In genomic region chr9:14456320-14456719, GRCm38 (mm10) we compare ENCODE assay signal across 26 mouse cellular contexts. TPM values are rescaled to one million over a fixed set of nuclear protein-coding genes. Genes with fewer than 3 reads are reported as not detected.
"Had no signal": no experiment of that assay in that cellular context is flagged by ENCODE, and none has a peak within 500 bp of the region (broad histone marks: within the 10 kb centered on the region; RNA-seq: fewer than 3 reads in every experiment).

No protein-coding gene starts in this region.

- H3K4me3 ChIP-seq: liver, embryonic 15.5 days; lung, embryonic 15.5 days; midbrain, embryonic 10.5 days; midbrain, embryonic 12.5 days; myocyte; neural tube, embryonic 13.5 days; neural tube, embryonic 15.5 days; stomach, embryonic 15.5 days had no signal

- H3K9ac ChIP-seq: liver, embryonic 15.5 days; liver, postnatal 0 days; lung, embryonic 15.5 days; midbrain, embryonic 12.5 days; neural tube, embryonic 13.5 days; neural tube, embryonic 15.5 days; stomach, embryonic 15.5 days had no signal

- H3K36me3 ChIP-seq: liver, embryonic 15.5 days; lung, embryonic 15.5 days; midbrain, embryonic 10.5 days; midbrain, embryonic 12.5 days; neural tube, embryonic 13.5 days; neural tube, embryonic 15.5 days; stomach, embryonic 15.5 days had no signal

- H3K27ac ChIP-seq: liver, embryonic 15.5 days; lung, embryonic 15.5 days; macrophage; midbrain, embryonic 10.5 days; midbrain, embryonic 12.5 days; neural tube, embryonic 13.5 days; neural tube, embryonic 15.5 days; stomach, embryonic 15.5 days; stomach, postnatal 0 days had no signal

- DNase-seq: liver, postnatal 0 days; lung, adult 2 months; lung, postnatal 14 days; lung, postnatal 36 days; midbrain, embryonic 14.5 days; retina, postnatal 1 day; right cerebral cortex, adult 18-20 months; right cerebral cortex, postnatal 25 days; right cerebral cortex, postnatal 4 days; spleen, adult 18-20 months; thymus, adult 2 months; thymus, postnatal 36 days had no signal

- H3K9me3 ChIP-seq: liver, embryonic 15.5 days; lung, embryonic 15.5 days; midbrain, embryonic 10.5 days; midbrain, embryonic 12.5 days; neural tube, embryonic 13.5 days; neural tube, embryonic 15.5 days; stomach, embryonic 15.5 days had no signal

- ATAC-seq: liver, postnatal 0 days; lung, postnatal 0 days; midbrain, embryonic 16.5 days had no signal

- H3K4me1 ChIP-seq: liver, embryonic 15.5 days; lung, embryonic 15.5 days; midbrain, embryonic 10.5 days; midbrain, embryonic 12.5 days; neural tube, embryonic 13.5 days; neural tube, embryonic 15.5 days; stomach, embryonic 15.5 days had no signal

- H3K27me3 ChIP-seq: liver, embryonic 15.5 days; lung, embryonic 15.5 days; midbrain, embryonic 12.5 days; neural tube, embryonic 13.5 days; neural tube, embryonic 15.5 days; stomach, embryonic 15.5 days had no signal

RNA-seq across cellular contexts. Expression of gene Kdm4d, which starts 44.0 kb away (rescaled TPM):
- total RNA-seq: megakaryocyte-erythroid progenitor cell, adult 5-6 weeks had no signal
- polyA plus RNA-seq: liver, embryonic 15.5 days; macrophage; myocyte; small intestine, adult 2 months had no signal
